Mouse (Mus musculus) intestine, embryonic 14.5 days (tissue): ENCODE measurements at regions not wholly inside any gene's neighbourhood (a gene's known extent, or its start where the extent isn't known, plus 50 kb on each side); places are given as distances from the start of the nearest gene placed in this dataset.
A peak's percentile ranks its signal among the peaks of the same experiment; 100 is the strongest.

ENCODE experiments used
- ATAC-seq: fragments of 200-750 bp; cut with Nextera tagmentation; replicated peaks from 2 replicates; pipeline ENCODE4 v1.8.0; 2017; ENCODE audit warnings: low read depth, moderate number of reproducible peaks, moderate TSS enrichment, moderate library complexity; ENCODE audit not compliant: low FRiP score, low TSS enrichment
- DNase-seq: peaks from one replicate; pipeline ENCODE4 v3.0.0-alpha.2; 2018; ENCODE audit warnings: low spot score
- H3K27ac ChIP-seq: fragments of 300-500 bp; sonication (generic); 2 replicates; pipeline ENCODE4 v1.5.1; 2014; ENCODE audit warnings: low read depth, mild to moderate bottlenecking, control low read depth
- H3K27me3 ChIP-seq: fragments of 300-500 bp; sonication (generic); replicated peaks from 2 replicates; pipeline ENCODE4 v1.6.1; 2014; ENCODE audit warnings: low read length, control low read depth; ENCODE audit not compliant: control insufficient read depth, insufficient read depth
- H3K36me3 ChIP-seq: fragments of 300-500 bp; sonication (generic); 2 replicates; pipeline ENCODE4 v1.6.1; 2014; ENCODE audit warnings: low read length, control low read depth; ENCODE audit not compliant: control insufficient read depth, insufficient read depth
- H3K4me1 ChIP-seq: fragments of 300-500 bp; sonication (generic); replicated peaks from 2 replicates; pipeline ENCODE4 v1.6.1; 2014; ENCODE audit warnings: low read length, control low read depth, mixed read lengths; ENCODE audit not compliant: control insufficient read depth, insufficient read depth
- H3K4me2 ChIP-seq: fragments of 300-500 bp; sonication (generic); 2 replicates; pipeline ENCODE4 v1.6.1; 2014; ENCODE audit warnings: low read length
- H3K4me3 ChIP-seq: fragments of 300-500 bp; sonication (generic); 2 replicates; pipeline ENCODE4 v1.5.1; 2014; ENCODE audit warnings: low read depth, low read length, control low read depth, mixed read lengths
- H3K9ac ChIP-seq: fragments of 300-500 bp; sonication (generic); 2 replicates; pipeline ENCODE4 v1.6.1; 2014; ENCODE audit warnings: mild to moderate bottlenecking, low read length
- H3K9me3 ChIP-seq: fragments of 300-500 bp; sonication (generic); 2 replicates; pipeline ENCODE4 v1.6.1; 2016; ENCODE audit warnings: low read length, control low read depth; ENCODE audit not compliant: control insufficient read depth
- WGBS: fragments of 180-500 bp; shearing (Covaris S2); extraction: QIAGEN DNeasy Blood & Tissue Kit; methylation state at CpG from one replicate; pipeline ENCODE4 v1.1.7; 2014; 5-methylcytosine and 5-hydroxymethylcytosine counted together

- 63% methylated on average over 2 of the region's 2 CpGs for WGBS
- ATAC-seq: no peak
- Histone ChIP-seq H3K27me3 (no peaks in the 10 kb centered on the region), H3K27ac (no peak overlapping the region), H3K9ac (no peak overlapping the region), H3K36me3 (no peaks in the 10 kb centered on the region), H3K9me3 (0 out of 2 replicates have a peak, but pooled peaks cover 2% of the 10 kb centered on the region), H3K4me2 (no peak overlapping the region), H3K4me1 (no peaks in the 10 kb centered on the region), H3K4me3 (no peak overlapping the region)
- DNase-seq: no peak
Observed at GRCm38 (mm10) chr1:21132340-21132739, 53.3 kb upstream of the Tram2 start.

- Histone ChIP-seq H3K4me3 (no peak overlapping the region), H3K9ac (no peak overlapping the region), H3K36me3 (no peaks in the 10 kb centered on the region), H3K4me2 (no peak overlapping the region), H3K4me1 (no peaks in the 10 kb centered on the region), H3K27ac (no peak overlapping the region), H3K9me3 (no peaks in the 10 kb centered on the region), H3K27me3 (no peaks in the 10 kb centered on the region)
- no peak for DNase-seq
- no peak for ATAC-seq
- WGBS: 77% methylated on average over 4 of the region's 4 CpGs
Observed at GRCm38 (mm10) chr1:21146961-21147360, 67.9 kb upstream of the Tram2 start.

- peak; percentile 90 for DNase-seq
- H3K27me3 ChIP-seq: 0 out of 2 replicates have a peak, but pooled peaks cover 3% of the 10 kb centered on the region
- no peak overlapping the region for H3K4me3 ChIP-seq
- 17% methylated on average over 5 of the region's 5 CpGs for whole genome bisulfite sequencing
- ATAC-seq: peak; percentile 9; the same call in 1 of the 2 replicates
- no peaks in the 10 kb centered on the region for H3K9me3 ChIP-seq
- H3K4me1 ChIP-seq: no peaks in the 10 kb centered on the region
- H3K36me3 ChIP-seq: no peaks in the 10 kb centered on the region
- no peak overlapping the region for H3K4me2 ChIP-seq
- no peak overlapping the region for H3K9ac ChIP-seq
- no peak overlapping the region for H3K27ac ChIP-seq
Observed at GRCm38 (mm10) chr1:21161742-21162141, 56.6 kb upstream of the Tmem14a start.

- 0 out of 2 replicates have a peak, but pooled peaks cover 3% of the 10 kb centered on the region for H3K27me3 ChIP-seq
- H3K9me3 ChIP-seq: no peaks in the 10 kb centered on the region
- peak overlapping the region; percentile 30 for H3K4me3 ChIP-seq
- under 1% methylated on average over 15 of the region's 15 CpGs for WGBS
- no peak overlapping the region for H3K27ac ChIP-seq
- H3K36me3 ChIP-seq: no peaks in the 10 kb centered on the region
- peak; percentile 94 for DNase-seq
- H3K4me2 ChIP-seq: peak overlapping the region; percentile 64
- H3K4me1 ChIP-seq: no peaks in the 10 kb centered on the region
- peak; percentile 94 for ATAC-seq
- peak overlapping the region; percentile 27; the same call in 1 of the 2 replicates for H3K9ac ChIP-seq
Observed at GRCm38 (mm10) chr1:21166287-21166733, 52.1 kb upstream of the Tmem14a start.

GRCm38 (mm10) chr1:21166762-21167161 lies 51.6 kb upstream of the Tmem14a start:
- 57% methylated on average over 4 of the region's 4 CpGs for WGBS
- Histone ChIP-seq H3K27ac (no peak overlapping the region), H3K9me3 (no peaks in the 10 kb centered on the region), H3K27me3 (0 out of 2 replicates have a peak, but pooled peaks cover 3% of the 10 kb centered on the region), H3K4me3 (peak overlapping the region; percentile 30), H3K9ac (peak overlapping the region; percentile 27; the same call in 1 of the 2 replicates), H3K4me1 (no peaks in the 10 kb centered on the region), H3K4me2 (peak overlapping the region; percentile 64), H3K36me3 (no peaks in the 10 kb centered on the region)
- ATAC-seq: peak; percentile 61; the same call in 1 of the 2 replicates
- DNase-seq: no peak
